Mouse (Mus musculus) heart, postnatal 4 days (tissue): ENCODE results near the gene Ttc23l. TPM values are rescaled to one million over a fixed set of nuclear protein-coding genes. Genes with fewer than 3 reads are reported as not detected.

Source experiments
- total RNA-seq, 2 experiments: library from RNA; stranded (reverse); gene quantifications; 2 replicates each; pipeline ENCODE4 v1.2.3; 2021

The Ttc23l gene
- total RNA-seq, 2 experiments from 2014 or later, result not detected

Other genes with a start within 250 kb of the Ttc23l start
- not detected for gene Gm21973, start 233.3 kb downstream of the Ttc23l start, total RNA-seq
- not detected for gene Agxt2, start 200.1 kb downstream of the Ttc23l start, total RNA-seq
- gene Dnajc21, start 88.2 kb downstream of the Ttc23l start, total RNA-seq, result 10 to 100 TPM; 20.1 to 21.6 TPM
- 10 to 100 TPM; 32.5 to 36.3 TPM for gene Brix1, start 72.7 kb downstream of the Ttc23l start, total RNA-seq
- 1 to 10 TPM; 7.5 to 9.4 TPM for gene Rad1, start 72.7 kb downstream of the Ttc23l start, total RNA-seq
- 10 to 100 TPM; 15.1 to 15.9 TPM for gene Rai14, start 156.0 kb upstream of the Ttc23l start, total RNA-seq